Mouse (Mus musculus) intestine, embryonic 15.5 days (tissue): Measurements from ENCODE around the gene Sspn. TPM values are rescaled to one million over a fixed set of nuclear protein-coding genes. Genes with fewer than 3 reads are reported as not detected.

Experiments
- ATAC-seq: fragments of 200-750 bp; cut with Nextera tagmentation; 2 replicates; pipeline ENCODE4 v1.8.0; 2017; ENCODE audit warnings: moderate TSS enrichment, moderate library complexity
- H3K27ac ChIP-seq: fragments of 300-500 bp; sonication (generic); 2 replicates; pipeline ENCODE4 v1.5.1; 2015; ENCODE audit warnings: mild to moderate bottlenecking, inconsistent platforms
- H3K27me3 ChIP-seq: fragments of 300-500 bp; sonication (generic); replicated peaks from 2 replicates; pipeline ENCODE4 v1.6.1; 2015; ENCODE audit warnings: inconsistent platforms
- H3K36me3 ChIP-seq: fragments of 300-500 bp; sonication (generic); 2 replicates; pipeline ENCODE4 v1.6.1; 2015; ENCODE audit warnings: inconsistent platforms
- H3K4me1 ChIP-seq: fragments of 300-500 bp; sonication (generic); replicated peaks from 2 replicates; pipeline ENCODE4 v1.6.1; 2015; ENCODE audit warnings: inconsistent platforms
- H3K4me2 ChIP-seq: fragments of 300-500 bp; sonication (generic); replicated peaks from 2 replicates; pipeline ENCODE4 v1.6.1; 2015; ENCODE audit warnings: mild to moderate bottlenecking, inconsistent platforms
- H3K4me3 ChIP-seq: fragments of 300-500 bp; sonication (generic); replicated peaks from 2 replicates; pipeline ENCODE4 v1.5.1; 2015; ENCODE audit warnings: inconsistent platforms
- H3K9ac ChIP-seq: fragments of 300-500 bp; sonication (generic); 2 replicates; pipeline ENCODE4 v1.6.1; 2015; ENCODE audit warnings: inconsistent platforms
- H3K9me3 ChIP-seq: fragments of 300-500 bp; sonication (generic); 2 replicates; pipeline ENCODE4 v1.6.1; 2016; ENCODE audit warnings: inconsistent platforms
- WGBS: fragments of 180-500 bp; shearing (Covaris S2); methylation state at CpG from one replicate; pipeline ENCODE4 v1.1.7; 2015; 5-methylcytosine and 5-hydroxymethylcytosine counted together
- polyA plus RNA-seq: library from polyadenylated mRNA; unstranded; fragments of >200 nt; fragmentation: Nextera tagmentation; extraction: Ambion mirVana; gene quantifications from 2 replicates; pipeline ENCODE4 v1.2.1, GENCODE M21; 2015

Gene Sspn
- polyA plus RNA-seq, 1 experiment from 2014 or later = 8.6 TPM

- 67% methylated on average over 11 of the region's 11 CpGs for WGBS
- Histone ChIP-seq H3K9me3 (no peaks in the 10 kb centered on the region), H3K4me2 (no peak overlapping the region), H3K4me1 (peaks cover 8% of the 10 kb centered on the region; the same call in 1 of the 2 replicates), H3K9ac (no peak overlapping the region), H3K4me3 (no peak overlapping the region), H3K27me3 (no peaks in the 10 kb centered on the region), H3K27ac (no peak overlapping the region), H3K36me3 (no peaks in the 10 kb centered on the region)
- no peak for ATAC-seq
These were observed 61.1 kb downstream of the Sspn start for GRCm38 (mm10) chr6:145992526-145992925.

GRCm38 (mm10) chr6:145992985-145993384, 61.5 kb downstream of the Sspn start:
- H3K4me3 ChIP-seq = no peak overlapping the region
- ATAC-seq = peak; percentile 55

GRCm38 (mm10) chr6:145998314-145999007, 67.0 kb downstream of the Sspn start:
- no peak overlapping the region for H3K9ac ChIP-seq
- H3K36me3 ChIP-seq = no peaks in the 10 kb centered on the region
- H3K9me3 ChIP-seq = no peaks in the 10 kb centered on the region
- H3K4me3 ChIP-seq = no peak overlapping the region
- no peak overlapping the region for H3K27ac ChIP-seq
- peaks cover 7% of the 10 kb centered on the region; the same call in 1 of the 2 replicates for H3K4me1 ChIP-seq
- WGBS = 23% methylated on average over 13 of the region's 13 CpGs
- ATAC-seq = peak; percentile 81
- no peaks in the 10 kb centered on the region for H3K27me3 ChIP-seq
- no peak overlapping the region for H3K4me2 ChIP-seq

More at GRCm38 (mm10) chr6:145992985-145993384, 61.5 kb downstream of the Sspn start:
- Histone ChIP-seq H3K4me2 (no peak overlapping the region), H3K27me3 (no peaks in the 10 kb centered on the region), H3K9ac (no peak overlapping the region), H3K4me1 (peaks cover 8% of the 10 kb centered on the region; the same call in 1 of the 2 replicates), H3K9me3 (no peaks in the 10 kb centered on the region), H3K36me3 (no peaks in the 10 kb centered on the region), H3K27ac (no peak overlapping the region)
- WGBS = 30% methylated on average over 10 of the region's 10 CpGs

GRCm38 (mm10) chr6:146000767-146001166, 69.3 kb downstream of the Sspn start:
- no peak for ATAC-seq
- WGBS = 96% methylated on average over 1 of the region's 1 CpGs
- no peaks in the 10 kb centered on the region for H3K27me3 ChIP-seq
- H3K4me1 ChIP-seq = peaks cover 7% of the 10 kb centered on the region; the same call in 1 of the 2 replicates
- H3K4me3 ChIP-seq = no peak overlapping the region
- no peak overlapping the region for H3K9ac ChIP-seq
- no peaks in the 10 kb centered on the region for H3K36me3 ChIP-seq
- H3K4me2 ChIP-seq = no peak overlapping the region
- no peak overlapping the region for H3K27ac ChIP-seq
- no peaks in the 10 kb centered on the region for H3K9me3 ChIP-seq

- no peaks in the 10 kb centered on the region for H3K36me3 ChIP-seq
- H3K27me3 ChIP-seq = no peaks in the 10 kb centered on the region
These were observed 70.2 kb downstream of the Sspn start for GRCm38 (mm10) chr6:146001396-146002191.

GRCm38 (mm10) chr6:146004174-146004601, 72.7 kb downstream of the Sspn start:
- peaks cover 9% of the 10 kb centered on the region; the same call in 1 of the 2 replicates for H3K4me1 ChIP-seq
- no peak overlapping the region for H3K9ac ChIP-seq
- H3K9me3 ChIP-seq = no peaks in the 10 kb centered on the region
- no peak overlapping the region for H3K27ac ChIP-seq
- no peaks in the 10 kb centered on the region for H3K27me3 ChIP-seq
- H3K4me2 ChIP-seq = no peak overlapping the region
- no peak for ATAC-seq
- H3K4me3 ChIP-seq = no peak overlapping the region
- H3K36me3 ChIP-seq = no peaks in the 10 kb centered on the region
- WGBS = 67% methylated on average over 3 of the region's 3 CpGs

More at GRCm38 (mm10) chr6:146001396-146002191, 70.2 kb downstream of the Sspn start:
- no peaks in the 10 kb centered on the region for H3K9me3 ChIP-seq
- ATAC-seq = no peak
- H3K4me3 ChIP-seq = no peak overlapping the region
- H3K9ac ChIP-seq = no peak overlapping the region
- H3K4me2 ChIP-seq = no peak overlapping the region
- H3K27ac ChIP-seq = no peak overlapping the region
- peaks cover 7% of the 10 kb centered on the region; the same call in 1 of the 2 replicates for H3K4me1 ChIP-seq
- 90% methylated on average over 22 of the region's 22 CpGs for WGBS

GRCm38 (mm10) chr6:146005129-146005886, 73.9 kb downstream of the Sspn start:
- no peak for ATAC-seq
- Histone ChIP-seq H3K4me2 (no peak overlapping the region), H3K27me3 (no peaks in the 10 kb centered on the region), H3K9me3 (no peaks in the 10 kb centered on the region), H3K27ac (no peak overlapping the region), H3K4me3 (no peak overlapping the region), H3K36me3 (no peaks in the 10 kb centered on the region), H3K4me1 (peaks cover 9% of the 10 kb centered on the region; the same call in 1 of the 2 replicates), H3K9ac (no peak overlapping the region)
- 79% methylated on average over 11 of the region's 11 CpGs for WGBS

GRCm38 (mm10) chr6:146005935-146006564, 74.6 kb downstream of the Sspn start:
- Histone ChIP-seq H3K4me2 (no peak overlapping the region), H3K9ac (no peak overlapping the region), H3K27me3 (no peaks in the 10 kb centered on the region), H3K27ac (no peak overlapping the region), H3K36me3 (no peaks in the 10 kb centered on the region), H3K4me3 (no peak overlapping the region), H3K4me1 (peaks cover 9% of the 10 kb centered on the region; the same call in 1 of the 2 replicates), H3K9me3 (no peaks in the 10 kb centered on the region)
- WGBS = 46% methylated on average over 3 of the region's 3 CpGs
- no peak for ATAC-seq

- Histone ChIP-seq H3K36me3 (no peaks in the 10 kb centered on the region), H3K4me1 (peaks cover 9% of the 10 kb centered on the region; the same call in 1 of the 2 replicates), H3K9me3 (no peaks in the 10 kb centered on the region), H3K4me2 (no peak overlapping the region), H3K9ac (no peak overlapping the region), H3K27me3 (no peaks in the 10 kb centered on the region), H3K4me3 (no peak overlapping the region), H3K27ac (no peak overlapping the region)
- ATAC-seq = no peak
- WGBS = 89% methylated on average over 3 of the region's 3 CpGs
These were observed 75.3 kb downstream of the Sspn start for GRCm38 (mm10) chr6:146006753-146007152.

- no peak overlapping the region for H3K4me2 ChIP-seq
- WGBS = 36% methylated on average over 5 of the region's 5 CpGs
- H3K27ac ChIP-seq = no peak overlapping the region
- H3K27me3 ChIP-seq = no peaks in the 10 kb centered on the region
- H3K4me3 ChIP-seq = no peak overlapping the region
- H3K36me3 ChIP-seq = no peaks in the 10 kb centered on the region
- H3K9ac ChIP-seq = no peak overlapping the region
- no peaks in the 10 kb centered on the region for H3K9me3 ChIP-seq
- ATAC-seq = peak; percentile 56; the same call in 1 of the 2 replicates
- peaks cover 9% of the 10 kb centered on the region; the same call in 1 of the 2 replicates for H3K4me1 ChIP-seq
These were observed 77.1 kb downstream of the Sspn start for GRCm38 (mm10) chr6:146008450-146008981.

GRCm38 (mm10) chr6:146009163-146009915, 77.9 kb downstream of the Sspn start:
- 81% methylated on average over 10 of the region's 10 CpGs for WGBS
- H3K4me1 ChIP-seq = peaks cover 9% of the 10 kb centered on the region; the same call in 1 of the 2 replicates
- H3K9ac ChIP-seq = no peak overlapping the region; the same call in 1 of the 2 replicates
- no peaks in the 10 kb centered on the region for H3K27me3 ChIP-seq
- no peak overlapping the region for H3K4me3 ChIP-seq
- H3K27ac ChIP-seq = no peak overlapping the region
- no peak overlapping the region for H3K4me2 ChIP-seq
- no peak for ATAC-seq
- H3K36me3 ChIP-seq = no peaks in the 10 kb centered on the region
- no peaks in the 10 kb centered on the region for H3K9me3 ChIP-seq
